Mouse (Mus musculus) spleen, postnatal 14 days (tissue): Measurements from ENCODE around the gene Grm6.

Experiments used
- DNase-seq, 2 experiments: peaks; one replicate each; pipeline ENCODE4 v3.0.0; 2021 to 2022; ENCODE audit warnings: low spot score in 2 of 2

Gene Grm6

DNA sequence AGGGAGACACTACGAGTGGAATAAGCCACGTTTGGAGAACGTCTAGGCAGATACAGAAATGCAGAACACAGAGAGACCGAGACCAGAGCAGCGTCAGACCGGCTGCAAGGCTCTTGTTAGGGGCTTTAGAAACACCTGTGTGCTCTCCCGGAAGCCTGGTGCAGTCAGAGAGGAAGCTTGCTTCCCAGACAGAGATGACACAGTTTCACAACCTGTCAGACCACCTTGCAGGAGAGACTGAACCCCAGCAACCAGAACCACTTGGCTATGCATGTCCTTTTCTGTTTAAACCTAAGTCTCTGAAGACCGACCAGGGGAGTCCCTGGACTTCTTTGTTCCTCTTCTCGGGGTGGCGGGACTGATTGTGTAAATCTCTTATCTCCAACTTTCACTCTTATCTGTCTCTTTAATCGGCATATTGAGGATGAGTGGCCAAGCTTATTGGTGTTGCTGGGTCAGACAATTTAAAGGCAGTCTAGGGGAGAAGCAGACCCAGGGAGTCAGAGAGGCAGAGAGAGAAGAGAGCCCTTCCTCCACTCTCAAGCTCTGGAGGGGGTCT lies at the start of gene Grm6:
TSS of gene Grm6 (plus strand) at position 509 of the 559 bp plus-strand sequence.
- DNase-seq = no peak

DNA sequence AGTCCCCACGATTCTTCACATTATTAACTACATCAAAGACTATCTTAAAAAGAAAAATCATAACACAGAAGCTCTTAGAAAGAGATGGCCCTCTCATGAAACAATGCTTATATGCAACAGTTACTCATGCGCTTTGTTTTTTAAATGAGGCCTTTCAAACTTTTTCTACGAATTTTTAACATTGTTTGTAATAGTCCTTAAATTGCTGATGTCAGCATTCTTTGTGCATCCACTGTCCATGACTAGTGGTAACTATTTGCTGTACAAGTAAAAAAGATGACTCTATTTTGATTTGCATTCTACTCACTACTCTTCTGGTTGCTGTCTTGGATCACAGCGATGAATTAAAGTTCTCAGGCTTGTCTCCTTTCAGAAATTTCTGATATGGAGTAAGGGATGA lies 36.3 kb upstream of the Grm6 start:
- no peak for DNase-seq

DNA sequence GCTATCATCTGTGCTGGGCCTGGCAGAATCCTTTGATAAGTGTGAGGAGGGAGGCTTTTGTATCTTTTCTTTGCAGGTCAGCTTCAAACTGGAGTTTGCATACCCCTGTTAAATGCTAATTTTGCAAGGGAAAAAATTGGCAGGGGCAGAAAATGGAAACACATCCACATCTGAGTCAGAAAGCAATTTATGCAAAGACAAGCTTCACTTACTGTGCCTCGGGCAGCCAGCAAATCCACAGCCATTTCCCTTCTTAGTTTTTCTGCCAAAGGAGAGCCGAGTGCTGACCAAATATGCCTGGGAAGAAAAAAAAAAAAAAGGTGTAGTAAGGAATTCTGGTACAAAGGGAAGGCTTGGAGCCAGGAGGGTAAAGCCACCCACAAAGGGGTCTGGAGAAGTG lies 24.3 kb upstream of the Grm6 start:
- no peak for DNase-seq

DNA sequence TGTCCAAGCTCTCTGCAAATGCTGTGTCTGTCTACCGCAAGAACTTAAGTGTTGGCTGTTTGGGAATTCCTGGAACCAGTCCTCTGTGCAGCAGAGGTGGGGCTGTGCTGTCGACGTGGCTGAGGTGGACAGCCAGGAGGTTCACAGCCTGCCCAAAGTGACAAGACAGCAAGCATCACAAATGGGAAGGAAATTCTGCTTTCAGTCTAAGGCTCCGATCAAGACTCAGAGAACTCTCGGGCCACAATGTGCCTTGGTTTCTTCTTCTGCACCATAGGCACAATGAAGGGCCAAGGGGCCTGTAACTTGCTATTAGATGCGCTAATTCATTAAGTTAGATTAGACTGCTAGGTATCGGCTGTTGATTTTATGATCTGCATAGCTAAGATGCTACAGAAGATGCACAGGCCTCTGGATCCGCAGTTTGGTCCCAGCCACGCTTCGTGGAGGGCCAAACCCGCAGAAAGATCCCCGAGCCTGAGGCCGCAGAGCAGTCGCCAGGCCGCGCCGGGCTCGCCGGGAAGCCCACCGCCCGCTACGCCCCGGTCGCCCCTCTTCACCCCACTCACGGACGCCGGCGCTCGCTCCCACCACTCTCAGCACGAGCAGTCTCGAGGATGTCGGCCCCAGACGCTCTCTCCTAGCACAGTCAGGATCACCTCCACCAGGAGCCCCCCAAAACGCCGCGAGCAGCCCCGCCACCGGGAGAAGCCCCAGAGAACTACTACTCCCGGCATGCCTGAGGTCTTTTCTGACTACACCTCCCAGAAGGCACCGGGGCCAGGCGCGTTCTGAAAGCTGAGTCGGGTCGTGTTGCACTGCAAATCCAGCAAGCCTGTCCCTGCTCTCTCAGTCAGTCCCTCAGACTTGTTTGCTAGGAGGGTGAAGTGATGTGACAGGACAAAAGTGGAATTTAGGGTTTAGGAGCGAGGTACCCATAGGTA lies 23.2 kb upstream of the Grm6 start, which contains the start of gene Zfp354c:
TSS of gene Zfp354c (minus strand) at position 715 of the 944 bp plus-strand sequence.
- DNase-seq = peak; percentile 48 to 71

DNA sequence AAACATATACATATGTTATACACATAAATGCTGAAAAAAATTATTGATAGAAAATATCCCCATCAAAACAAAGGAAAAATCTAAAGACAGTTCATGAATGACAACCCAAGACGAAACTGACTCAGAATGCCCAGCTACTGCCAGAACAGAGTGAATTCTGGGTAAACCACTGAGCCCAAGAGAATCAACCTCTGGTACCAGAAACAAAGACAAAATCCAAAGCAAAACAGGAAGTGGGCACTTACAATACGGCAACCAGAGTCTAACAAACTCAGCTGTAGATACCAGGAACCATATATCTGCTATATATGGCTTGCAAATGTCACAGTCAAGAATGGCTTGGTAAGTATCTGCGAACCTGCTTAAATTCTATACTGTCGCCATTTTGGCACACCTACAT lies 14.8 kb upstream of the Grm6 start:
- no peak for DNase-seq

DNA sequence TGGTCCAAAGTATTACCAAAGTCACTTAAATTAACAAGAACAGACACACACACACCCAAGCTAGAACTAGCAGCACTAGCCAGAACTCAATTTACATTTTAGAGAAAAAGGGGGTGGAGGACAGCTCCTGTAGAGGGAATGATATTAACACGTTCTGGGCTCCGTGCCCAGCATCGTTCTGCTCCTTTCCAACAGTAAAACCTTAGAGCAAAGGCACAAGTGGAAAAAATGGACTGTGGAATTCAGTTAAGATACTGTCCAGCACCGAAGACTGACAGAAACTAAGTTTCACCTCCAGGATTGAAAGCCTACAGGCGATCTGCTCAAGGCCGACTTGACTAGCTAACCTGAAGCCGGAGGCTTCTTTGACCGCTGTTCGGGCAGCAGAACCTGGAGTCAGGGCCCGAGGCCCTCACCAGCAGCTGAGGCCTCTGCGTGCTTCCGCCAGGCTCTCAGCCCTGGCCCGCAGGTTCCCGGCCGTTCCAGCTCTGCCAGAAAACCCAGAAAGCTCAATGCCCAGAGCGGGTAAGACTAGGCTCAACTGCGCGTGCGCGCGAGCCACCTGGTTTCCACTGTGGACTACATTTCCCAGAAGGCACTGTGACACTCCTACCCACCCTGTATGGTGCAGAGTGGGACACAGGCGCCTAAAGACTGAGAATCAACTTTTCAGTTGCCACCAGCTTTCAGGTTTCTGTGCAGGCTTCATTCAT lies 9.3 kb upstream of the Grm6 start, which contains the start of gene Zfp879:
TSS of gene Zfp879 (minus strand) at position 530 of the 713 bp plus-strand sequence.
- peak; percentile 58 to 68 for DNase-seq

DNA sequence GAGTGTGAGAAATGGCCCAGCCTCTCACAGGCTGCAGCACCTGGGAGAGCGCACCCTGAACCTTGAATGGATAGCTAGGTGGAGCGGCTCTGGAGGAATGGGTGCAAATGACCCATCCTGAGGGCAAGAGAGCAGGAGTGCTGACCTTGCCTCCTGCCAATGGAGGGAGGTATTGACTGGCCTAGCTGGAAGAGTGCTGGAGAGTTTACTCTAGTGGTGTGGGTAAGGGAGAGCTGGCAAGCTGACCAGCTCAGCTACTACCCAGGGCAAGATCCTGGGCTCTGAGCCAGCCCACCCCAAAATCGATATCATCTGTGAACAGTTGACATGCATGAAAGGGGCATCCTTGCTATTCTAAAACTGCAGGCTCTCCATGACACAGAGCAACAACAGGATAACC lies 4.5 kb upstream of the Grm6 start:
- DNase-seq = no peak

DNA sequence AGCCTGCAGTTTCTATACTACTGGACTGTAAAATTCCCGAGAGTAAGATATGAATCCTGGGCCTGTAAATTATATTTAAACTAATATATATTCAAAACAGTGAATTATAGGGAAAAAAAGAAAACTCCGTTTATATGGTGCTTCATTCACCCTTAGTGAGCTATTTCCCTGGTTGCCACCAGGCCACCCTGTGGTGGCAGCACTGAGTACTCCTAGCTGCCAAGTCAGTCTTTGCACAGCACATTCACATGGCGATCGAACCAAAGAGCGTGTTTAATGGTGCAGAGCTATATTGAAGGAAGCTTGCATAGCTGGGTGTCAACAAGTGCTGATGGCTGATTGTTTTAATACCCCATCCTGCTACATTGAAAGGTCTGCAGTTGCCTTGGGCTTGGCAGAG lies 3.4 kb upstream of the Grm6 start:
- DNase-seq = no peak

DNA sequence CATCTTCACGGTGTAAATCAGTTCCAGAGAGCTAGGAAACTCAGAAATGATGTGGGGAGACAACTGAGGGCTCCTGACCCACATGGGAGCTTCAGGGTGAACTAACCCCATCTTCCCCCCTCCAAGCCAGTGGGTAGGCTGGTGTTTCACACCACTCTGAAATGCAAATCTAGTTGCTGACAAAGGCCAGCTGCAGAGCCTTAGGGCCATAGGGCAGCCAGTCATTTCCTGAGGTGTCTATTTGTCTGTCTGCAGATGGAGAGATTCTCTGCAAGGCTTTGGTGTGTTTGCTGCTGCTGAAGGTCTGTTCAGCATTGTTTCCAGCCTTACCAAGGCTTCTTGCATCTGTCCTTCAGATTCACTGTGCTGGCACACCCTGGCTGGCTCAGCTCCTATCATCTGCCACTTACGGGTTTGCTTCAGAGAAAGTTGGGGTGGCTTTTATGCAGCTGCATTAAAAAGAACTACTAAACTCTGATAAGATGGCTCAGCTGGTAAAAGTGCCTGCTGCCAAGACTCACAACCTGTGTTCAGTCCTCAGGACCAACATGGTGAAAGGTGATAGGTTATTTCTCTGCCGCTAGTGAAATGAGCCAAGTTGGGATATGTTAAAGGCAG lies 1.9 kb upstream of the Grm6 start:
- DNase-seq = no peak

DNA sequence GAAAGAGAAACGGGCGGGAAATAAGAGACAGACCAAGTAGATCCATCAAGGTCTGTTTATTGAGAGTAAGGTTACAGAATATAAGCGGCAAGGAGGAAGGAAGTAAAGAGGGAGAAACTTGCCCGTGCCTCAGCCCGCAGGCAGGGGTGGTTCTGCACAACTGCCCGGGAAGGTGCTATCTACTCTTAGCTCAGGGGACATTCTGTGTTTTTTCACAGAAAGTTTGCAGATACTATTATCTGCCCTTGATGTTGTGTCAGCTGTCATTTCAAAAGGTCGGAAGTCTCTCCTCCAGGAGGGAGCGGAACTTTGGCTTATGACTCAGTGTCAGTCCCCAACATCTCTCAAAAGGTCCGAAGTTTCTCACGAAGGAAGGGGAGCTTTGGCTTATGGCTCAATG lies 1.2 kb upstream of the Grm6 start:
- no peak for DNase-seq

DNA sequence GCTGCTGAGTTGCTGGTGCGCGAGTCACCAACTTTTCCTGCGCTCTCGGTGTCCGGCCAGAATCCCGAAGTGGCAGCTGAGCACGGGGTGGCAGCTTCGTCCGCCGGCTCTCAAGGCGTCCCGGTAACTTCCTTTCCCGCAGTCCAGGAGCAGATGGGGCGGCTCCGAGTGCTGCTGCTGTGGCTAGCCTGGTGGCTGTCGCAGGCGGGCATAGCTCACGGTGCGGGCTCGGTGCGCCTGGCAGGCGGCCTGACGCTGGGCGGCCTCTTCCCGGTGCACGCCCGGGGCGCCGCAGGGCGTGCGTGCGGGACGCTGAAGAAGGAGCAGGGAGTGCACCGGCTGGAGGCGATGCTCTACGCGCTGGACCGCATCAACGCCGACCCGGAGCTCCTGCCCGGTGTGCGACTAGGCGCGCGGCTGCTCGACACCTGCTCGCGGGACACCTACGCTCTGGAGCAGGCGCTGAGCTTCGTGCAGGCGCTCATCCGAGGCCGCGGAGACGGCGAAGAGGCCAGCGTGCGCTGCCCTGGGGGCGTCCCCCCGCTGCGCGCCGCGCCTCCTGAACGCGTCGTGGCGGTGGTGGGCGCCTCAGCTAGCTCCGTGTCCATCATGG lies 610 bp downstream of the Grm6 start:
- no peak for DNase-seq

DNA sequence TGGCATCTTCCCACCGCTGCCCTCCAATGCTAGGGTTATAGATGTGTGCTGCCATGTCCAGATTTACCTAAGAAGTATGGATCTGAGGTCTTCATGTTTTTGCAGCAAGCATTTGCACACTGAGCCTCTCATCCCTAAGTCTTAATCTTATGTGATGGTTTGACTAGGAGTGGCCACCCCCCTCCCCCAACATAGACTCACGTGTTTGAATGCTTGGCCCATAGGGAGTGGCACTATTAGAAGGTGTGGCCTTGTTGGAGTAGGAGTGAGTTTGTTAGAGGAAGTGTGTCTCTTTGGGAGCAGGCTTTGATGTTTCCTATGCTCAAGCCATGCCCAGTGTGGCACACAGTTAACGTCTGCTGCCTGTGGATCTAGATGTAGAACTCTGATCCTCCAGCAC lies 28.2 kb downstream of the Grm6 start:
- no peak for DNase-seq

DNA sequence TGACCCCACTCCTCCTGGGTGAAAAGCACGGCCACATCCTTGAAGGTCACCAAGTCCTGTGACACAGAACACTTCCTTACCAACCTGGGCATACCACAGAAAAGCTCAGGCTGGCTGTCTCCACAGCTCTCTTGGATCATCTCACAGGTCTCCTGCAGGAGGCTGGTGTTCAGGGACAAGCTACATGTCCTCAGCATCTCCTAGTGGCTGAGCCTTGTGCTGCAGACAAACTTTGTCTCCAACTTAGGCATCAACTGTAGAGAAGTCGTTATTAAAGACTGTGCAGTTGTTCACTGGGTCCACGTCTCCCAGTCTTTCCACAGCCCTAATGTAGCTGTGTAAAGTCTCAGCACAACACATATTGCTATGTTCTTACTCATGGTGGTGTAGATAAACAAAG lies 33.3 kb downstream of the Grm6 start:
- DNase-seq = no peak

DNA sequence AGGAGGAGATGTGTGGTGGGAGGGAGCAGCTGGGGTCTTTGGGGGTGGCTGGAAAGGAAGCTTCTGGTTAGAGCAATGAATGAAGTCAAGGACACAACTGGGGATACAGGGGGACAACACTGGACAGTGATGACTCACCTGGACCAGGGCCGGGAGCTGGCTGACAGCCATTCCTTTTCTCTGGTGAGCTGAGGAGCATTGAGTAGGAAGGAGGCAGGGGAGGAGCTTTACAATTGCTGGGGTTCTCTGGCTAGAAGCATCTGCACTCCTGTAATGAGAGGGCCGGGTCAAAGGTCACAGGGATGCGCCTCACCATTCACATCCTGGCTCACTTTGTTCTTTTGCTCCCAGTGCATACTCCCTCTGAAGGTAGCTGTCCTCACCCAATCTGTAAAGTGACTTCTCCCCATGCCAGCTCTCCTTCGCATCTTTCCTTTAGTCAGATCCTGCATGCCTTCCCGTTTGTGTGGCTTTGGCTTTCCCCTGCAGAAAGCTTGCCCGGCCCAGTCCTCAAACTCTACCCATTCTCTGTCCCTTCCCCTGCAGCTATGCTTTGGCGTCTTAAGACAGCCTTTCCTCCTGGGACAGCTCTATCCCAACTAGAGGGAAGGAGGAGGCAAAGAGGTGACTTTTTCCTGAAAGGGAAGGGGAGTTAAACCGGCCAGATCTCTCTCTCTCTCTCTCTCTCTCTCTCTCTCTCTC lies 35.9 kb downstream of the Grm6 start:
- no peak for DNase-seq

DNA sequence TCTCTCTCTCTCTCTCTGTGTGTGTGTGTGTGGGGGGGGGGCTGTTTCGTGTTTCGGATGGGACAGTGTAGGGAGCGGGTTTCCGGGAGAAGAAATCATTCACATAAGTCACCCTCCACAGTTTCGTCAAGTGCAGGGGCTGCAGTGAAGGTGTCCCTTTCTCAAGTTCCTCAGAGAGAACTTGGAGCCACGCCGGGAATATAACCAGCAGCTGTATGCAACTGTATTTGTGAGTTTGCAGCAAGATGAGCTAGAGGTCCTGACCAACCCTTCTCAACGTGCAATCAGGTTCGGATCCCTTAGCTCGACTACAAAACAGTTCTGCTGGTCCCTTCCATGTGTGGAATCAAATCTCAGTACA lies 36.4 kb downstream of the Grm6 start:
- DNase-seq = no peak

DNA sequence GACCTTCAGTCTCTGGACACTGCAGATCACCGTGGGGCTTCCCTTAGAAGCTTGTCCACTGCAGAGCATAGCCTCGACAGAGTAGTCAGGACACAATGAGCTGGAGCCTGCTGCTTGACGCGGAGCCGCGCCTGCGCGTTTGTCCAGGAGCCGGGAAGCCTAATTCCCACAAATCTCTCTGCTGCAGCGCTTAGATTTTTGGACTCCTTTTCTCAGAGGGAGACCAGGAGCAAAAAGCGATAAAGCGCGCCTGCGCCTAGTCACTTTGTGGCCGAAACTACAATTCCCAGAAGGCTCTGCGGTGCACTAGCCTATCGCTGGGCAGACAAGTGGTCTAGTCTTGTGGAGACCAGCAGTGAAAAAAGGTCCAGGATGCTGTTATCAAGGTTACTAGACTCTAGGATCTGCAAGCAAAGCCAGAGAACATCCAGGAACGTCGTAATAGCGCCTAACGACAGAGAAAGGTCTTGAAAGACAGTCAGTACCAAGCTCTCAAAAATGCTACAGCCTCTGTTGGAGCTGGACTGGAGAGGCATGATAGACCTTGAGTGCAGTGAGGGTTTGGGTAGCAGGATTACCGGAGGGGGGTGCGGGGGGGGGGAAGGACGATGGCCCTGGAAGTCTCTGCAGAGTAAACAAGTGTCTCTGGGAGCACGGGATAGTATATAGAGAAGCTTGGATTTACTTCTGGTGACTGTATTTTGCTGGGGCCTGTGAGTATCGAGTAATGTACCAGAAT lies 37.1 kb downstream of the Grm6 start, which contains the start of gene Zfp454:
TSS of gene Zfp454 (minus strand) at position 262 of the 739 bp plus-strand sequence.
- peak in 1 of 2 experiments; percentile 10 for DNase-seq

DNA sequence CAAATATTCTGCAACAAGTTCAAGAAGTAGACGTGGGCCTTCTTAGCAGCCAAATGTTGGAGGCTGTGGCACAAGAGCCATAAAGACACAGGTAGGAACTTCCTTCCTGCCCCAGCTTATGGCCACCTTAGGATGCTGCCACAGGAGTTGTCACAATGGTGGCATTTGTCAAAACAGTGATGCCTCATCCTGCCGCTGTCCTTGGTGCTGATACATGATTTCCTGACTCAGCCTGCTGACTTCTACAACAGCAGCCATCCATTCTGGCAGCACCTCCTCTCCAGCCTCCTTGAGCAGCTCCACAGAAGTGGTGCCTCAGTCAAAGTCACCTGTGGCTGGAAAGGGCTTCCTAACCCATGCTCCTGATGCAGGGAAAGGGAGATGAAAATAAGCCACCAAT lies 42.0 kb downstream of the Grm6 start:
- no peak for DNase-seq

DNA sequence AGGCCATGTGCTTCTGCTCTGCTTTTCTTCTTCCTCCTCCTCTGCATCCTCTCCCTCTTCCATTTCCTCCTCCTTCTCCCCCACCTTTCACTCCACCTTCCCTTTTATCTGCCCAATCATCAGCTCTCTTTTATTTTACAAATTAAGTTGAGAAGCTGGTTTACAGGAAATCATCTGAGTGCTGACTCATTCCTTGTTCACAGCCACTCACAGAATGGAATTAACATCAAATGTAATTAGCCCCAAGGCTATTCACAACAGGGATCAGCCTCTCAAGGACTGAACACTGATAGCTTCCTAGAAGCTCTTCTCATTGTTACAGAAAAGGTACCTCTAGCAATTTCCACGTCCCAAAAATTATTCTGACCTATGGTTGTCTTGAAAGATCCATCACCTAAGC lies 46.9 kb downstream of the Grm6 start:
- no peak for DNase-seq

DNA sequence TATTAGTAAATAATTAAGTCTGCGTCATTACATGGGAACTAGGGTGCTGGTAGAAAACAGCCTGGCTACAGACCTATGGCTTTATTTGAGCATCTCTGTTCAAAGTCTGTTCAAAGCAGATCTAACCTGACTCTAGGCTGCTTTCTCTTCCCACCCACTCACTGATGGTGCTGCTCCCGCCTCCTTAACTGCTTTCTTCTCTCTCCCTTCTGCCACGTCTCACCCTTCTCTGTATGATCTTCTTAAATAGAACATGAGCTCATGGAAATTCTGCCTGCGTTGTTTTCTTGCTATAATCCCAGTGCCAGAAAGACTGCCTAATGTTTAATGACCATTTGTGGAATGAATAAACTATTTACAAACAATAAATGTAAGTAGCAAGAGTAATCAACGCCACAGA lies 57.7 kb downstream of the Grm6 start:
- DNase-seq = no peak

DNA sequence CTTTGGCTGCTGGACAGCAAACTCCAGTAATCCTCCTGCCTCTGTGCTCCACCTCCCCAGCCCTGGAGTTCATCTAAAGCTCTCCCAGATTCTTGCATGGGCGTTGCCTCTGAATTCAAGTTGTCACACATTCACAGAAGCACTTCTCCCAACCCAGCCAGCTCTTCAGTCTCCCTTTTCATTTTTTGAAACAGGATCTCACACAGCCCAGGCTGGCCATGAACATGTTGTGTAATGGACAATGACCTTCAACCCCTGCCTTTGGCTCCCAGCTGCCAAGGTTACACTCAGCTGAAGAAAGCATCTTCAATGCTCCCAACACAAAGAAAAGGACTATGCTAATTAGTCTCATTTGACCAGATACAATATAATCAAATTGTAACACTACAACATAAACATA lies 62.8 kb downstream of the Grm6 start:
- DNase-seq = no peak
